Mouse (Mus musculus): ENCODE data around the gene Vamp9.

The Vamp9 gene

GRCm38 (mm10) chr5:99941776-99942502, 35.9 kb downstream of the Vamp9 start:
- CTCF ChIA-PET: no interaction called here

- CTCF ChIA-PET: no interaction called here
These were observed 46.5 kb downstream of the Vamp9 start for GRCm38 (mm10) chr5:99952513-99952912.

GRCm38 (mm10) chr5:99953883-99954282, 47.8 kb downstream of the Vamp9 start:
- CTCF ChIA-PET: no interaction called here

GRCm38 (mm10) chr5:99958666-99959065, 52.6 kb downstream of the Vamp9 start:
- CTCF ChIA-PET: no interaction called here

- CTCF ChIA-PET: no interaction called here
These were observed 53.3 kb downstream of the Vamp9 start for GRCm38 (mm10) chr5:99959236-99959936.

GRCm38 (mm10) chr5:99959960-99960359, 53.9 kb downstream of the Vamp9 start:
- CTCF ChIA-PET: no interaction called here

GRCm38 (mm10) chr5:99973941-99974340, 67.9 kb downstream of the Vamp9 start:
- CTCF ChIA-PET: interaction anchor here (0.8 kb wide), 1 partner anchor 405 kb away, joined by 5 read pairs; no protein-coding TSS in a partner anchor

- CTCF ChIA-PET: no interaction called here
These were observed 69.0 kb downstream of the Vamp9 start for GRCm38 (mm10) chr5:99975061-99975460.

- CTCF ChIA-PET: interaction anchor here (0.6 kb wide), 1 partner anchor 9 kb away, joined by 3 read pairs; no protein-coding TSS in a partner anchor
These were observed 69.7 kb downstream of the Vamp9 start for GRCm38 (mm10) chr5:99975776-99976175.

GRCm38 (mm10) chr5:99976334-99976955, 70.4 kb downstream of the Vamp9 start:
- CTCF ChIA-PET: interaction anchor here (0.5 to 0.7 kb wide), 2 partner anchors 7 to 60 kb away, joined by 3 to 6 read pairs; no protein-coding TSS in a partner anchor

- CTCF ChIA-PET: interaction anchor here (0.7 to 1.0 kb wide), 2 partner anchors 63 to 1237 kb away, joined by 3 to 4 read pairs; no protein-coding TSS in a partner anchor
These were observed 71.7 kb downstream of the Vamp9 start for GRCm38 (mm10) chr5:99977516-99978301.

GRCm38 (mm10) chr5:99978699-99979442, 72.8 kb downstream of the Vamp9 start, which contains the start of the genes Hnrnpd and 4930524J08Rik:
Hnrnpd (minus strand) TSS chr5:99978938.
4930524J08Rik (plus strand) TSS chr5:99979061.
- CTCF ChIA-PET: no interaction called here

GRCm38 (mm10) chr5:99983452-99984061, 77.5 kb downstream of the Vamp9 start:
- CTCF ChIA-PET: no interaction called here

- CTCF ChIA-PET: no interaction called here
These were observed 88.1 kb downstream of the Vamp9 start for GRCm38 (mm10) chr5:99994166-99994565.

GRCm38 (mm10) chr5:99994680-99995079, 88.6 kb downstream of the Vamp9 start:
- CTCF ChIA-PET: no interaction called here

GRCm38 (mm10) chr5:100000048-100000447, 94.0 kb downstream of the Vamp9 start:
- CTCF ChIA-PET: no interaction called here

GRCm38 (mm10) chr5:100000500-100000899, 94.4 kb downstream of the Vamp9 start:
- CTCF ChIA-PET: no interaction called here
